Mouse (Mus musculus): ENCODE data around the gene Rad51ap2. TPM values are rescaled to one million over a fixed set of nuclear protein-coding genes. Genes with fewer than 3 reads are reported as not detected.
A peak's percentile ranks its signal among the peaks of the same experiment; 100 is the strongest.

Rad51ap2 gene
- polyA plus RNA-seq (2015; fragmentation: Nextera tagmentation; extraction: Ambion mirVana) = 0.04 and 0.08 TPM in 2 replicates

DNA sequence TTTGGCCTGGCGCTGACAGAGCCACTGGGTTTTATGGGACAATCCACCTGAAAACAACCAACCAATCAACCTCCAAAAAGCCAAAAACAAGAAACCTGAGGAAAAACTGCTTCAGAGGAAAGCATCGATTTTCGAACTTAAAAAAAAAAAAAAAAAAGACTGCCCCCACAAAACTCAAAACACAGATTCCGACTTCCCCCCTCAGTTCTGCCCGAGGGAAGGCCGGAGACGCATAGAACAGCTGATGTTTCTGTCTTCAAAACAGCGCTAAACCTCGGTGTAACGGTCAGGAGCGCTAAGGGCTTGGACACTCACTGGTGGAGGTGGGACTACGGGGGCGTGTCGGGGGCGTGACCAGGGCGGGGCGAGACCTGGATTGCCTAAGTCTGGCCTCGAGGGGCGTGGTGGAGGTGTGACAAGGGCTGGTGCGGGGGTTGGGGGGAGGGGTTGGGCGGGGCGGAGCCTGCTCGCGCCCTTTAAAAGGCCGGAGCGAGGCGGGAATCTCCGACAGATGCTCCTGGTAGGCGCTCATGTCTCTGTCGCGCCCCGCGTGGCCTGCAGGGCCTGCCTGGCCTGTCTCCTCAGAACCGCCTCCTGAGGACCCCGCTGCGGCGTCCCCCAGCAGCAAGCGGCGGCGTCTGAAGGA, at the start of gene Rad51ap2:
TSS of gene Rad51ap2 (plus strand) at position 531 of the 646 bp plus-strand sequence.
- peak; percentile 12; the same call in 1 of the 2 replicates for TF ChIP-seq CTCF (IDR thresholded peaks at IDR 0.05; ENCODE audit: low read depth)
- peak; percentile 95 for ATAC-seq
- H3K27me3 ChIP-seq (replicated peaks; ENCODE audit: control insufficient read depth, insufficient read depth, low read length) = 0 out of 2 replicates have a peak, but pooled peaks cover 4% of the 10 kb centered on the region
- H3K9me3 ChIP-seq (ENCODE audit: control insufficient read depth) = no peaks in the 10 kb centered on the region
- H3K4me1 ChIP-seq (replicated peaks; ENCODE audit: control insufficient read depth, insufficient read depth, low read length) = no peaks in the 10 kb centered on the region
- H3K27ac ChIP-seq (ENCODE audit: low read depth, low read length) = no peak within 1 kb of the TSS
- 1% methylated on average over 39 of the region's 40 CpGs for WGBS
- peak within 1 kb of the TSS; percentile 43 for H3K4me3 ChIP-seq (ENCODE audit: low read depth, low read length)
- peak within 1 kb of the TSS; percentile 48; the same call in 1 of the 2 replicates for H3K9ac ChIP-seq (ENCODE audit: low read depth, low read length)
- H3K4me2 ChIP-seq (replicated peaks; ENCODE audit: low read depth) = peak within 1 kb of the TSS; percentile 86
- no peaks in the 10 kb centered on the region for H3K36me3 ChIP-seq (ENCODE audit: control insufficient read depth, insufficient read depth)

DNA sequence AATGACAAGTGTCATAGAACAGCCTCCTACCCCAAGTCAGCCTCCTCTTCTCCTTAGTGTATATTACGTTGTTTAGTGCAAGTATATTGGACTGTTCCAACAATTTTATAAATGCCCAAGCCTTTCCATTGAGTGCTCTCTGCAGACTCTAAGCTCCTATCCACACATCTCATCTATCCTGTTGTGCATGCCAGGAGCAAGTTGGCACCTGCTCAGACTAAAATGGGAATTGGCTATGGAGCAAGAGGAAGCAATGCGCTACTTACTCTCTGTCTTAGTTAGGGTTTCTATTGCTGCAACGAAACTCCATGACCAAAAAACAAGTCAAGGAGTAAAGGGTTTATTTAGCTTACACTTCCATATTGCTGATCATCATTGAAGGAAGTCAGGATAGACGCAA, 48.2 kb upstream of the Rad51ap2 start:
- Histone ChIP-seq H3K27me3 (replicated peaks; ENCODE audit: control insufficient read depth, insufficient read depth, low read length) (no peaks in the 10 kb centered on the region), H3K27ac (ENCODE audit: low read depth, low read length) (no peak overlapping the region), H3K9me3 (ENCODE audit: control insufficient read depth) (no peaks in the 10 kb centered on the region), H3K4me3 (ENCODE audit: low read depth, low read length) (no peak overlapping the region), H3K36me3 (ENCODE audit: control insufficient read depth, insufficient read depth) (no peaks in the 10 kb centered on the region), H3K4me2 (replicated peaks; ENCODE audit: low read depth) (no peak overlapping the region), H3K4me1 (replicated peaks; ENCODE audit: control insufficient read depth, insufficient read depth, low read length) (no peaks in the 10 kb centered on the region), H3K9ac (ENCODE audit: low read depth, low read length) (no peak overlapping the region)
- no peak for TF ChIP-seq CTCF (IDR thresholded peaks at IDR 0.05; ENCODE audit: low read depth)
- ATAC-seq = no peak
- 86% methylated on average over 4 of the region's 4 CpGs for WGBS

DNA sequence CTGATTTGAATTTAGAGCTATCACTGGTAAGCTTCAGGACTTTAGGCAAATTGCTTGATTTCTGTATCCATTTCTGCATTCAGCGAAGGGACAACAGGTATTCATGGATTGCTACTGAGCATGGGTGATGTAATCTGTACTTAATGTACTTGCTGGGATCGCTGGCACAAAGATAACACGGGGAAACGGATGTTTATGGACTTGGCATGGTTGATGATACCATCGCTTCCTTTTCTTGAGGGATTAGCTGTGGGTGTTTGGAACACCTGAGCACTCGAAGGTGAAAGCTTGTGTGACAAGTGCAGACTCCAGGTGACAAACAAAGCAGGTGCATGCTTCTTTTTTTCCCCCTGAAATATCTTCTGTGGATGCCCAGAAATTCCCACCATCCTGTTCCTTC, 37.8 kb upstream of the Rad51ap2 start:
- WGBS = 66% methylated on average over 6 of the region's 6 CpGs

DNA sequence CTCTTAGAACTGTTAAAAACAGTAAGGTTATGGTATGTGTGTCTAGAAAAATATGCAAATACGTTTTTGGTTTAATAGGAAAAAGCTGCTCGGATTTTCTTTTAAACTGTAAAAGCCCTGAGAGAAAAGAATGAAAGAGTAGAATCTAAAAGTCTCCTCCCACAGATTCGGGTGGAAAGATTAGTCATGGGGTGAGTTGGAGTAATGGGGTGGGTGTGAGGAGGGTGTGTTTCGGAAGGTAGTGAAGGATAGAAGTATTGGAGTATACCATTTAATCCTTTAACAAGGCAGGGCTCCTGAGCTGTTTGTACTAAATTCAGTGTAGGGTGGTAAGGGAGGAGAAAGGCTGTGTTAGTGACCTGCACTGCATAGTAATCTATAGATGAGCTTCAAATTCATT, 28.5 kb upstream of the Rad51ap2 start:
- no peak overlapping the region for H3K9ac ChIP-seq (ENCODE audit: low read depth, low read length)

More for the DNA sequence above, 37.8 kb upstream of the Rad51ap2 start:
- no peak for ATAC-seq
- no peak overlapping the region for H3K4me2 ChIP-seq (replicated peaks; ENCODE audit: low read depth)
- H3K36me3 ChIP-seq (ENCODE audit: control insufficient read depth, insufficient read depth) = no peaks in the 10 kb centered on the region
- no peaks in the 10 kb centered on the region for H3K9me3 ChIP-seq (ENCODE audit: control insufficient read depth)
- no peaks in the 10 kb centered on the region for H3K27me3 ChIP-seq (replicated peaks; ENCODE audit: control insufficient read depth, insufficient read depth, low read length)
- H3K9ac ChIP-seq (ENCODE audit: low read depth, low read length) = no peak overlapping the region
- no peak overlapping the region for H3K27ac ChIP-seq (ENCODE audit: low read depth, low read length)
- no peak for TF ChIP-seq CTCF (IDR thresholded peaks at IDR 0.05; ENCODE audit: low read depth)
- no peak overlapping the region for H3K4me3 ChIP-seq (ENCODE audit: low read depth, low read length)
- no peaks in the 10 kb centered on the region for H3K4me1 ChIP-seq (replicated peaks; ENCODE audit: control insufficient read depth, insufficient read depth, low read length)

DNA sequence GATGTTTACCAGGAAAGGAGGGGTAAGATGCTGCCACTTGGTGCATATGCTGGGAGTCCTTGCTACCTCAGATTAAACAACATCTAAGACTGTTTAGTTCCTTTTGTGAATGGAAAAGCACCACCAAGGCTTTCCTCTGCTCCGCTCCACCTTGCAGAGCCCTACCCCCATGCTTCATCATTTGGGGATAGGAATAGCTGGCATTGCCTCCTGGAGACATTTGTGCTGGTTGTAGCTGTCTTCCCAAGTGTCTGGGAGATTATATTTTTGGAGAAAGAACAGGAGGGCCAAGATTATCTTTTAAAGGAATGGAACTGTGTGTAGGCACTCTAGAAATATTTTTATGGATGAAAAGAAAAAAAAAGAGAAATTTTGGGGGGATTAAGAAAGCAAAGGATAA, 22.8 kb upstream of the Rad51ap2 start:
- Histone ChIP-seq H3K4me1 (replicated peaks; ENCODE audit: control insufficient read depth, insufficient read depth, low read length) (no peaks in the 10 kb centered on the region), H3K27ac (ENCODE audit: low read depth, low read length) (no peak overlapping the region), H3K9me3 (ENCODE audit: control insufficient read depth) (no peaks in the 10 kb centered on the region), H3K27me3 (replicated peaks; ENCODE audit: control insufficient read depth, insufficient read depth, low read length) (peaks cover 35% of the 10 kb centered on the region), H3K4me3 (ENCODE audit: low read depth, low read length) (no peak overlapping the region), H3K36me3 (ENCODE audit: control insufficient read depth, insufficient read depth) (no peaks in the 10 kb centered on the region), H3K4me2 (replicated peaks; ENCODE audit: low read depth) (no peak overlapping the region), H3K9ac (ENCODE audit: low read depth, low read length) (no peak overlapping the region)
- 90% methylated on average over 1 of the region's 1 CpGs for WGBS
- TF ChIP-seq CTCF (IDR thresholded peaks at IDR 0.05; ENCODE audit: low read depth) = no peak
- no peak for ATAC-seq

More for the DNA sequence above, 28.5 kb upstream of the Rad51ap2 start:
- no peak overlapping the region for H3K4me2 ChIP-seq (replicated peaks; ENCODE audit: low read depth)
- H3K27me3 ChIP-seq (replicated peaks; ENCODE audit: control insufficient read depth, insufficient read depth, low read length) = no peaks in the 10 kb centered on the region
- H3K4me1 ChIP-seq (replicated peaks; ENCODE audit: control insufficient read depth, insufficient read depth, low read length) = no peaks in the 10 kb centered on the region
- TF ChIP-seq CTCF (IDR thresholded peaks at IDR 0.05; ENCODE audit: low read depth) = no peak
- H3K27ac ChIP-seq (ENCODE audit: low read depth, low read length) = no peak overlapping the region
- WGBS = 66% methylated on average over 4 of the region's 4 CpGs
- H3K36me3 ChIP-seq (ENCODE audit: control insufficient read depth, insufficient read depth) = no peaks in the 10 kb centered on the region
- ATAC-seq = no peak
- H3K4me3 ChIP-seq (ENCODE audit: low read depth, low read length) = no peak overlapping the region
- H3K9me3 ChIP-seq (ENCODE audit: control insufficient read depth) = no peaks in the 10 kb centered on the region

DNA sequence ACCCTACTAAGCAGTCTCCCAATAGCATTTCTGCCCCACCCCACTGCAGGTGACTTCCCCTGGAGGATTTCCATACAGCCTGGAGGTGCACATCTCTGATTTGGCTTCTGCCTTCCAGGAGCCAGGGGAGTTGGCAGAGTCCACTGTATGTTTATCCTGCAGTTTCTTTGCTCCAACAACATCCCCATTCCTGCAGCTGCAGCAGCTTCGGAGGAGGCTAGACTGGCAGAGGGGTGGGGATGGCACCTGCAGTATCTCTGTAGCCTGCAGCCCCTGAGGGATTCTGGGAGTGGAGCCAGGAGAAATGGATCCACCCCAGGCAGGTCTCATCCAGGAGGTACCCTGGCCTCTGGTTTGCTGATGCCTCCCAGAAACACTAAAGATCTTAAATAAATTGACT, 22.2 kb upstream of the Rad51ap2 start:
- Histone ChIP-seq H3K4me3 (ENCODE audit: low read depth, low read length) (no peak overlapping the region), H3K4me1 (replicated peaks; ENCODE audit: control insufficient read depth, insufficient read depth, low read length) (no peaks in the 10 kb centered on the region), H3K9me3 (ENCODE audit: control insufficient read depth) (no peaks in the 10 kb centered on the region), H3K27me3 (replicated peaks; ENCODE audit: control insufficient read depth, insufficient read depth, low read length) (peaks cover 41% of the 10 kb centered on the region), H3K9ac (ENCODE audit: low read depth, low read length) (no peak overlapping the region), H3K4me2 (replicated peaks; ENCODE audit: low read depth) (no peak overlapping the region), H3K36me3 (ENCODE audit: control insufficient read depth, insufficient read depth) (no peaks in the 10 kb centered on the region), H3K27ac (ENCODE audit: low read depth, low read length) (no peak overlapping the region)
- no peak for TF ChIP-seq CTCF (IDR thresholded peaks at IDR 0.05; ENCODE audit: low read depth)
- no peak for ATAC-seq
- WGBS = 48% methylated on average over 1 of the region's 1 CpGs

Data from intestine, postnatal 0 days (tissue).